Mouse (Mus musculus): Measurements from ENCODE around the gene Pgrmc1. TPM values are rescaled to one million over a fixed set of nuclear protein-coding genes. Genes with fewer than 3 reads are reported as not detected.

Pgrmc1 gene
- polyA plus RNA-seq, 1 experiment = 57.3 TPM

DNA sequence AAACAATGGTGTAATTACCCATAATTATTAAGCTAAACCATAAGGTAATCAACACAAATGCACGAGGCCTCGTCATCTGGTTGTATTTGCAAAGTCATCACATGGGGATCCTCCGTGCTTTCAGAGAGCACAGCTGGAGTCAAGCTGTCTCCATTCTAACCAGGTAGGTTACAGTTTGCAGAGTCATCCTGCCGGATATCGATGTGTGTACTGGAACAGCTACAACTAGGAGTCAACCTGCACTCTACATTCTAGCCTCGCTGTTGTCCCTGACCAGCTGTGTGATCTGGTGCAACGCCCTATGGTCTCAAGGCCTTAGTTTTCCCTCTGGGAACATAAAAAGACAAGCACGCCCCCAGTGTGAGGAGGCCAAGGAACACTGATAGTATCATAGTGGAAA, 2.1 kb downstream of the Pgrmc1 start:
- no peak for DNase-seq (ENCODE audit: low read depth, low spot score)
- 65% methylated on average over 8 of the region's 8 CpGs for WGBS

DNA sequence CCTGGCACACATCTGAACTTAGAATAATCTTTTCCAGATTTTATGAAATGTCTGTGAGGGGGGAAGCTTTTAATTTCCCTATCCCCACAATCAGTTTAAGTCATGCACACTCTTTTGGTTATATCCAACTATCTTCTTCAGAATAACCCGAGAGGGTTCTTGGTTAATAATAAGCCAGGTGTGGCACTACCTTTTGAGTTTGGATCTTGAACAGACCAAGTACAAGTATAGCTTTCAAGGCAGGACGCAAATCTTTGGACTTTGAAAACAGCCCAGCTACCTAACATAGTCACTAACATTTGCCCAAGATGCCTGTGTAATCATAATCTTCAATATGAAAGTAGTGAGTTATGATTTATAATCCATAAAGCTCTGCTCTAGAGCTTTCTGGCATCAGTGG, 4.9 kb downstream of the Pgrmc1 start:
- 40% methylated on average over 2 of the region's 2 CpGs for WGBS
- DNase-seq (ENCODE audit: low read depth, low spot score) = no peak

DNA sequence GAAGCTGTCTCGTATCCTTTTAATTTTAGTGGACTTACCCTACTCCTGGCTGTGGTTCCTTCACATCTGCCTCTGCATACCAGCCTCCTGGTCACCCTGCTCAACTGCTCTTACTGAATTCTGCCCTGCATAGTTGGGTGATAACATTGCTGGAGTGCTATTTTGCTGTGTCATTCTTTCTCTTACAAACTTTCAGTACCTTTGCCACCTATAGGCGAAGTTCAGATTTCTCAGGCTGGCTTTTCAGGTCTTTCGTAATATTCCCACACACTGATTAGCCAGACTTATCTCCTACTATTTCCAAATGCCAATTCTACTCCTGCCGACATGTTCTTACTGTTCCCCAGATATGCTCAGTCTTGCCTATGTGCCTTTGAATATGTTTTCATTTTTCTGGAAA, 6.0 kb downstream of the Pgrmc1 start:
- WGBS = 78% methylated on average over 4 of the region's 4 CpGs
- DNase-seq (ENCODE audit: low read depth, low spot score) = no peak

- WGBS = 80% methylated on average over 2 of the region's 2 CpGs
- no peak for DNase-seq (ENCODE audit: low read depth, low spot score)
Observed at GRCm38 (mm10) chrX:36609117-36609516, 11.1 kb downstream of the Pgrmc1 start.

DNA sequence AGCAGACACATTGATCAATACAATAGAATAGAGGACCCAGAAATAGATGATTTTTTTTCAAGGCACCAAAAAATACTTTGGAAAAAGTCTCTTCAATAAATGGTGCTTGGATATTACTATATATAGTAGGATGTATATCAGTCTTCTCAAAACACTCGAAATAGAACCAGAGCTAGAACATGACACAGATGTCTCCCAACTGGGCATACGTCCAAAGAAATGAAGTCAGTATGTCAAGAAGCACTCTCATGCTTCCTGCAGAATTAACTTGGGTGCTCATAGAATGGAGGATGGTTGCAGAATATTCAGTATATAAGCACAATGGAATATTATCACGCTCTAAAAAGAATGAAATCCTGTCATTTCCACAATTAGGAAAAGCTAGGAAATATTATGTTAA, 30.1 kb downstream of the Pgrmc1 start:
- no peak for DNase-seq (ENCODE audit: low read depth, low spot score)
- WGBS = 68% methylated on average over 3 of the region's 3 CpGs

DNA sequence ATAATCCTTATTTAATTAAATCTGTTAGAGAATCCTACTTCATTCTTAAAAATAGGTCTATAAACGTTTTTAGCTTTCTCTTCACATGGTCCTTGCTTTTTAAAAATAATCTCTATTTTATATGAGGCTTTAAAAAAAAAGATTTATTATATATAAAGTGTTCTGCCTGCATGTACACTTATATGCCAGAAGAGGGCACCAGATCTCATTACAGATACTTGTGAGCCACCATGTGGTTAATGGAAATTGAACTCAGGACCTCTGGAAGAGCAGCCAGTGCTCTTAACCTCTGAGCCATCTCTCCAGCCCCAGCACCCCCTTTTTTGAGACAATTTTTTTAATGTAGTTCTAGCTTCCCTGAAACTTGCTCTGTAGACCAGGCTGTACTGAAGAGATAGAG, 32.8 kb downstream of the Pgrmc1 start:
- no peak for DNase-seq (ENCODE audit: low read depth, low spot score)
- WGBS = 10% methylated on average over 1 of the region's 1 CpGs

- no peak for DNase-seq (ENCODE audit: low read depth, low spot score)
- WGBS = 75% methylated on average over 6 of the region's 6 CpGs
Observed at GRCm38 (mm10) chrX:36640046-36640445, 42.0 kb downstream of the Pgrmc1 start.

DNA sequence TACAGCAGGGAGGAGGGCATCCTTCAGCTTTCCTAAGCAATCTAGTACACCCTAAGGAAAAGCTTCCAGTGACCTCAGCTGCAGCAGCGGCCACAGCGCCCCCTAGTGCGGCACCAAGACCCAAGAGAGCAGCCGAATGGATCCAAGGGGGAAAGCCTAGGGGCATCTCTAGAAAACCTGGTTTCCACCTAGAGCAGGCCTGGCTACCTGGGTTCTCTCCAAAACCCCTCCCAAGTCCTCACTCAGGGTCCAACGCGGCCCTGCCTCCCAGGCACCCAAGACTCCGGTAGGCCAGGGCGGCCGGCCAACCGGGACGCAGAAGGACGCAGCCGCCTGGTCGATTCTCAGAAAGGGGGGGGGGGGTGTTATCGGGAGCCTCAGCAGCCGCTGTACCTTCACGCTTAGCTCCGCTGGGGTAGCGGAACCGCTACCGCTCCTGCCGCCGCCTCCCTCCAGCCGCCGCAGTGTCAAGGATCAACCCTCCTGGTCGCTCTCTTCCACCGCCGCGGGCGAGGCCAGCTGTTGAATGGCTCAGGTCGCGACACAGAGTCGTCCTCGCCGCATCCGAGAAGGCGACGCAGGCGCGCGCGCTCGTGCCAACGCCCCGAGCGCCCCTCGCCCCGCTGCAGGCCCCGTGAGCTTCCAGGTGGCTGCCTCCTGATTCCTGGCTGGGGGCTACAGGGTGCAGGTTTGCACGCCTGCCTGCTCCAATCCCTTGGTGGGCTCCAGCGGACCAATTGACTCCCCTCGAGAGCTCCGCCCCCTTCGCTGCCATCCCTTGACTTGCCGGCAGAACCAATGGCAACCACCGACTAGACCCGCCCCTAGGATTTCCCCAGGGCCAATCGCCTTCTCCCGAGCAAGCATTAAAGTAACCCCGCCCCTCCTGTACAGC, 46.9 kb downstream of the Pgrmc1 start, which contains the start of gene Akap17b:
Gene Akap17b (minus strand): TSS at position 739 of the 895 bp plus-strand sequence.
- DNase-seq (ENCODE audit: low read depth, low spot score) = peak; percentile 35
- 11% methylated on average over 59 of the region's 60 CpGs for WGBS

Other genes with a start within 250 kb of the Pgrmc1 start
- not detected in 2 replicates for gene Gm6268, start 196.9 kb upstream of the Pgrmc1 start, polyA plus RNA-seq (2012; rRNA removed)
- gene Gm14569, start 106.4 kb upstream of the Pgrmc1 start, polyA plus RNA-seq (2012; rRNA removed) = not detected in 2 replicates
- 0.22 and 0.36 TPM in 2 replicates for gene Akap17b, start 47.2 kb downstream of the Pgrmc1 start, polyA plus RNA-seq (2012; rRNA removed)
- 0.78 and 0.96 TPM in 2 replicates for gene Slc25a43, start 145.5 kb downstream of the Pgrmc1 start, polyA plus RNA-seq (2012; rRNA removed)
- gene Slc25a5, start 197.4 kb downstream of the Pgrmc1 start, polyA plus RNA-seq (2012; rRNA removed) = 1,802 and 2,724 TPM in 2 replicates